Mouse (Mus musculus): ENCODE measurements around the gene Rad23b.
"Not testable (repeated sequence)": the region's sequence is repeated elsewhere in the genome, so short reads cannot be mapped to it uniquely, and the experiment has no call there.

DNA sequence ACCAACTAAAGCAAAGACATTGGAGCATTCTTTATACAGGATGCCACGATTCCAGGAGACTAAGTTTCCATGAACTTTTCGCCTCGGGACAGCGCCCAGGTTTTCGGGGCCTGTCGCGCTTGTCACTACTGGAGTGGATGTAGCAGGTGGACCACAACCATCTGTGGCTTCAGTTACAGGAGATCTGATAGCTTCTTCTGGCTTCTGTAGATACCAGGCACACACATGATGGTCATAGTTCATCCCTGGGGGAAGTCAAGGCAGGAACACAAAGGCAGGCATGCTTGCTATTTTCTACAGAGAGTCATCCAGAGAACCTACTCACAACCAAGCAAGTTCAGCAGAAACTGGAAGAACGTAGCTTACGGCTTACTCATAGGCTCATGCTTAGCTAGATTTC lies 31.5 kb upstream of the Rad23b start:
- not testable (repeated sequence) for TF ChIP-seq CTCF (conservative IDR thresholded peaks at IDR 0.05; ENCODE audit: insufficient read depth, insufficient read length, low read depth, low read length); POLR2A (IDR thresholded peaks at IDR 0.05; ENCODE audit: low read depth, low read length)

All from kidney, adult 2 months (tissue).